Mouse (Mus musculus): ENCODE results near the gene 1700061G19Rik. TPM values are rescaled to one million over a fixed set of nuclear protein-coding genes. Genes with fewer than 3 reads are reported as not detected.

Gene 1700061G19Rik
- 44.1 TPM for polyA plus RNA-seq (2014; fragmentation: Illumina TruSeq; extraction: RNeasy Lipid Tissue Mini Kit (QIAGEN cat#74804); ENCODE audit: low read depth, low replicate concordance)

GRCm38 (mm10) chr17:56874936-56875651 is at the start of gene 1700061G19Rik:
1700061G19Rik (plus strand) TSS chr17:56875477.

DNA sequence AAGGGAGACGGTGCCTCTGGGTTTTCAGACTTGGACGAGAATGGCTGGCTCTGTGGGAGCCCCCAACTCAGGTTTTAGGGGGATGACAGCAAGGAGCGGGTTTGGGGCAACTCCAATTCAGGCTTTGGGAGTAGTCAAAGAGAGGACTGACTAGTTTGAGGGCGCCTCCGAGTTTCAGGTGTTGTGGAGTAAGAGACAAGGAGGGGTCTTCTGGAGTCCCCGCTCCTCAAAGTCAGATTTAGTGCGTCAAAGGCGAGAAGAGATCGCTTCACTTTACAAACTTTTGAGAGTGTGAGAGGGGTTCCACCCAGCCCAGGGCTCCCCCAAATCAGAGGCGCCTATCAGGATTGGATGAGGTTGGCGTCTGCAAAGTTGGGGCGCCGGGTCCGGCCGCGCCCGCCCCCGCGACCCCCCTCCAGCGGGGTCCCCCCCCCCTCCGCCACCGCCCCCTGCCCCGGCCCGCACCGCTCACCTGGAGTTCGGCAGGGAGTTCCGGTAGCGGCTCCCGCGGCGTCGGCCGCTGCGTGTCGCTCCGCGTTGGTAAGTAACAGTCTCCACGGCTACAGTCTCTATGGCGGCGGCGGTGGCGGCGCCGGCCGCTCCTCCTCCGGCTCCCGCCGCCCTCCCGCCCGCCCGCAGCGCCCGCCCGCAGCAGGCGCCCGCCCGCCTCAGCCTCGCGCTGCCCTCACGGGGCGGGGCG is 44.7 kb upstream of the 1700061G19Rik start, which contains the start of gene Rfx2:
Rfx2 (minus strand) TSS at position 603 of the 700 bp plus-strand sequence.

GRCm38 (mm10) chr17:56874237-56874636 is 1.0 kb upstream of the 1700061G19Rik start, which contains the start of gene Acsbg2:
Acsbg2 (minus strand) TSS chr17:56874447.

GRCm38 (mm10) chr17:56935363-56936131 is 60.3 kb downstream of the 1700061G19Rik start, which contains the start of gene Mllt1:
Mllt1 (minus strand) TSS chr17:56935415.

Other genes with a start within 250 kb of the 1700061G19Rik start
- 1.8 TPM for gene Lonp1, start 248.6 kb upstream of the 1700061G19Rik start, polyA plus RNA-seq (2014; fragmentation: Illumina TruSeq; extraction: RNeasy Lipid Tissue Mini Kit (QIAGEN cat#74804); ENCODE audit: low read depth, low replicate concordance)
- gene Catsperd, start 247.3 kb upstream of the 1700061G19Rik start, polyA plus RNA-seq (2014; fragmentation: Illumina TruSeq; extraction: RNeasy Lipid Tissue Mini Kit (QIAGEN cat#74804); ENCODE audit: low read depth, low replicate concordance) = 111 TPM
- 4.0 TPM for gene Ranbp3, start 202.2 kb upstream of the 1700061G19Rik start, polyA plus RNA-seq (2014; fragmentation: Illumina TruSeq; extraction: RNeasy Lipid Tissue Mini Kit (QIAGEN cat#74804); ENCODE audit: low read depth, low replicate concordance)
- not detected for gene Ndufa11, start 157.7 kb upstream of the 1700061G19Rik start, polyA plus RNA-seq (2014; fragmentation: Illumina TruSeq; extraction: RNeasy Lipid Tissue Mini Kit (QIAGEN cat#74804); ENCODE audit: low read depth, low replicate concordance)
- gene Vmac, start 157.5 kb upstream of the 1700061G19Rik start, polyA plus RNA-seq (2014; fragmentation: Illumina TruSeq; extraction: RNeasy Lipid Tissue Mini Kit (QIAGEN cat#74804); ENCODE audit: low read depth, low replicate concordance) = 3.3 TPM
- not detected for gene Nrtn, start 117.9 kb upstream of the 1700061G19Rik start, polyA plus RNA-seq (2014; fragmentation: Illumina TruSeq; extraction: RNeasy Lipid Tissue Mini Kit (QIAGEN cat#74804); ENCODE audit: low read depth, low replicate concordance)
- gene Dus3l, start 110.7 kb upstream of the 1700061G19Rik start, polyA plus RNA-seq (2014; fragmentation: Illumina TruSeq; extraction: RNeasy Lipid Tissue Mini Kit (QIAGEN cat#74804); ENCODE audit: low read depth, low replicate concordance) = 1.3 TPM
- gene Prr22, start 105.2 kb upstream of the 1700061G19Rik start, polyA plus RNA-seq (2014; fragmentation: Illumina TruSeq; extraction: RNeasy Lipid Tissue Mini Kit (QIAGEN cat#74804); ENCODE audit: low read depth, low replicate concordance) = not detected
- gene Rfx2, start 44.5 kb upstream of the 1700061G19Rik start, polyA plus RNA-seq (2014; fragmentation: Illumina TruSeq; extraction: RNeasy Lipid Tissue Mini Kit (QIAGEN cat#74804); ENCODE audit: low read depth, low replicate concordance) = 13.6 TPM
- gene Acsbg2, start 1.0 kb upstream of the 1700061G19Rik start, polyA plus RNA-seq (2014; fragmentation: Illumina TruSeq; extraction: RNeasy Lipid Tissue Mini Kit (QIAGEN cat#74804); ENCODE audit: low read depth, low replicate concordance) = 42.7 TPM
- gene Mllt1, start 59.9 kb downstream of the 1700061G19Rik start, polyA plus RNA-seq (2014; fragmentation: Illumina TruSeq; extraction: RNeasy Lipid Tissue Mini Kit (QIAGEN cat#74804); ENCODE audit: low read depth, low replicate concordance) = 1.9 TPM
- gene Acer1, start 106.6 kb downstream of the 1700061G19Rik start, polyA plus RNA-seq (2014; fragmentation: Illumina TruSeq; extraction: RNeasy Lipid Tissue Mini Kit (QIAGEN cat#74804); ENCODE audit: low read depth, low replicate concordance) = not detected
- 0.98 TPM for gene Clpp, start 114.8 kb downstream of the 1700061G19Rik start, polyA plus RNA-seq (2014; fragmentation: Illumina TruSeq; extraction: RNeasy Lipid Tissue Mini Kit (QIAGEN cat#74804); ENCODE audit: low read depth, low replicate concordance)
- 2.4 TPM for gene Alkbh7, start 121.9 kb downstream of the 1700061G19Rik start, polyA plus RNA-seq (2014; fragmentation: Illumina TruSeq; extraction: RNeasy Lipid Tissue Mini Kit (QIAGEN cat#74804); ENCODE audit: low read depth, low replicate concordance)
- not detected for gene Pspn, start 124.5 kb downstream of the 1700061G19Rik start, polyA plus RNA-seq (2014; fragmentation: Illumina TruSeq; extraction: RNeasy Lipid Tissue Mini Kit (QIAGEN cat#74804); ENCODE audit: low read depth, low replicate concordance)
- gene Gtf2f1, start 135.8 kb downstream of the 1700061G19Rik start, polyA plus RNA-seq (2014; fragmentation: Illumina TruSeq; extraction: RNeasy Lipid Tissue Mini Kit (QIAGEN cat#74804); ENCODE audit: low read depth, low replicate concordance) = 22.5 TPM
- 1.6 TPM for gene Gm17949, start 136.0 kb downstream of the 1700061G19Rik start, polyA plus RNA-seq (2014; fragmentation: Illumina TruSeq; extraction: RNeasy Lipid Tissue Mini Kit (QIAGEN cat#74804); ENCODE audit: low read depth, low replicate concordance)
- 6.2 TPM for gene Khsrp, start 156.0 kb downstream of the 1700061G19Rik start, polyA plus RNA-seq (2014; fragmentation: Illumina TruSeq; extraction: RNeasy Lipid Tissue Mini Kit (QIAGEN cat#74804); ENCODE audit: low read depth, low replicate concordance)
- 3.7 TPM for gene Slc25a41, start 166.2 kb downstream of the 1700061G19Rik start, polyA plus RNA-seq (2014; fragmentation: Illumina TruSeq; extraction: RNeasy Lipid Tissue Mini Kit (QIAGEN cat#74804); ENCODE audit: low read depth, low replicate concordance)
- 0.41 TPM for gene Crb3, start 183.6 kb downstream of the 1700061G19Rik start, polyA plus RNA-seq (2014; fragmentation: Illumina TruSeq; extraction: RNeasy Lipid Tissue Mini Kit (QIAGEN cat#74804); ENCODE audit: low read depth, low replicate concordance)
- 2.7 TPM for gene Slc25a23, start 184.4 kb downstream of the 1700061G19Rik start, polyA plus RNA-seq (2014; fragmentation: Illumina TruSeq; extraction: RNeasy Lipid Tissue Mini Kit (QIAGEN cat#74804); ENCODE audit: low read depth, low replicate concordance)
- not detected for gene Dennd1c, start 203.0 kb downstream of the 1700061G19Rik start, polyA plus RNA-seq (2014; fragmentation: Illumina TruSeq; extraction: RNeasy Lipid Tissue Mini Kit (QIAGEN cat#74804); ENCODE audit: low read depth, low replicate concordance)
- gene Tubb4a, start 212.3 kb downstream of the 1700061G19Rik start, polyA plus RNA-seq (2014; fragmentation: Illumina TruSeq; extraction: RNeasy Lipid Tissue Mini Kit (QIAGEN cat#74804); ENCODE audit: low read depth, low replicate concordance) = not detected
- gene Tnfsf9, start 229.8 kb downstream of the 1700061G19Rik start, polyA plus RNA-seq (2014; fragmentation: Illumina TruSeq; extraction: RNeasy Lipid Tissue Mini Kit (QIAGEN cat#74804); ENCODE audit: low read depth, low replicate concordance) = not detected